Mouse (Mus musculus): ENCODE data around the gene 1700022I11Rik.
"Not testable (repeated sequence)": the region's sequence is repeated elsewhere in the genome, so short reads cannot be mapped to it uniquely, and the experiment has no call there.

1700022I11Rik gene

DNA sequence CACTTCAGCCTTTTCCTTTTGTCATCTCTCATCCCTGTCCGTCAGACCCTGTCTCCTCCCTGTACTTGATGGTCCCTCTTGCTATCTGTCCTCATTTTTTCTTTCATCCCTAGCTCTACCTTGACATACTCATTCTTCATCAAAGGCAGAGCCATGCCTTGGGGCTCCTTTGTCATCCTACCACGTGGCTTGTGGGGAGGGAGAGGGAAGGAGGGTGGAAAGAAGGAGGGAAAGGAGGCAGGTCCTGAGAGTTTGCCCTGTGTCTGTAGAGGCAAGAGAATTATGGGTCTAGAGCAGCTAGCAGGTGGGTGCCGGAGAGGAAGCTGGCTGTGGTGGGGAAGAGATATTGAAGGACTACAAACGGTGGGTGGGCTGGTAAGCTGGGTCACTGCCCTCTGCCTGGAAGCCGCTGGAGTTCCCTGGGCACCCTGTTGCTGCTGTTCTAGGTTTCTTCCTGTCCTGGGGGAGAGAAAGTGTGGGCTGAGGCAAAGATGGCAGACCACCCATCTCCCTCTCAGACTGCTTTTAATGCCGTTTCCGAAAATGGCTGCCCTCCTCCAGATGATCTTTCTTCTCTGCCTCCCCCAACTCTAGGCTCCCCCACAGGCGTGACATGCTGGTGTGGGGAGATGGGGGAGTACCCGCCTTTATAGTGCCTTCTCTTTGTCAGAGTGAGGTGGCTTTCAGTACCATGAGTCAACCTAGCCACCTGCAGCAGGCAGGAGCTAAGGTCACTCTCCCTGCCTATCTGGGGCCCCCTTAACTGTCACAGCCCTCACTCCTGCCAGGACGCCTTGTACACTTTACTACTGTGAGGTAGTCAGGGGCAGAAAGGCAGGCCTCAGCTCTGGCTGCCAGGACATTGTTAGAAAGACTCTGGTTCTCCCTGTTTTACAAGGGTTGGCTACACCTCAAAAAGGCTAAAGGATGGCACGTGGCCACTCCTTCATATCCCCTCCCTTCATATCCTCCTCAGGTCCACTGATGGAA, 17.9 kb upstream of the 1700022I11Rik start:
- DNase-seq (ENCODE audit: low spot score) = no peak

DNA sequence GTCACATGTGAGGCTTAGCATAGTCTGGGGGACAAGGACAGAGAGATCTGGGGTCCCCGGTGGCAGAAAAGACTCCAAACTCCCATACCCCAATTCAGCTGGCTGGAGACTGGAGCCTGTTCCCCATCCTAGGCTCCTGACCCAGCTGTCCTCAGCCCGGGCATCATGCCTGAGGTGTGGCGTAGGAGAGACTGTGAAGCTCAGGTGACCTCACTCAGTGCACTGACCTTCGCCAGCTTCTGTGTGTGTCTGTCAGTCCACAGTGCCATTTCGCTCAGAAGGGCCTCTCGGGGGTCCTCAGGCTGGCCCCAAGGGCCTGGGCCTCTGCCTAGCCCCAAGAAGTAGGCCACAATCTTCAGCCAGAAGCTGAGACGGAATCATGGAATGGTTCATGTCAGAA, 16.8 kb upstream of the 1700022I11Rik start:
- no peak for DNase-seq (ENCODE audit: low spot score)

DNA sequence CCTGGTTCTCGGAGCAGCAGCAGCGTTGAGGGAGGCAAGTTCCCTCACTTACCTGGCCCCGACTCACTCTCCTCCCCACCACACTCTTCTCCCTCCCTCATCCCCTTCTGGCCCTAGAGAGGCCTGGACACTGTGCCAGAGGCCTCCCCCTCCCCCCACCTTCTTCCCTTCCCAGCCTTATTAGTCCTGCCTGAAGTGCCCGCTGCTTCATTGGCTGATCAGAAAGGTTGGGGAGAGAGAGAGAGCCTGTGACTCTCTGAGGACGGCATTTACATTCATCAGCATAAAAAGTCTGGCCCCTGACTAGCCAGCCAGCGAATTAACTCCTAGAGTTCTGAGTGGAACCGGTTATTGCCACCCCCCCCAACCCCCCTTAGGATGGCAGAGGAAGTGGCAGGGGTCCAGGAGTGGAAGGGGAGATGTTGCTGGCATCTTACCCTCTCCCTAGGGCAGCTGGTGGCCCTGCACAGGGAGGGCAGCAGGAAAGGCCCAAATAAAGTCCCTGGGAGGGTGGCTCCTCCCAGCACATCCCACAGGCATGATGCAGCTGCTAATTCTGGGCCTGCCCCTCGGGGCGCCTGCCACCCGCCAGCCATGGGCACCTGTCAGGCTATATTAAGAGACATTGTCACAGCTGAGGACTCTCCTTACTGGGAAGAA, 15.8 kb upstream of the 1700022I11Rik start:
- DNase-seq (ENCODE audit: low spot score) = no peak

DNA sequence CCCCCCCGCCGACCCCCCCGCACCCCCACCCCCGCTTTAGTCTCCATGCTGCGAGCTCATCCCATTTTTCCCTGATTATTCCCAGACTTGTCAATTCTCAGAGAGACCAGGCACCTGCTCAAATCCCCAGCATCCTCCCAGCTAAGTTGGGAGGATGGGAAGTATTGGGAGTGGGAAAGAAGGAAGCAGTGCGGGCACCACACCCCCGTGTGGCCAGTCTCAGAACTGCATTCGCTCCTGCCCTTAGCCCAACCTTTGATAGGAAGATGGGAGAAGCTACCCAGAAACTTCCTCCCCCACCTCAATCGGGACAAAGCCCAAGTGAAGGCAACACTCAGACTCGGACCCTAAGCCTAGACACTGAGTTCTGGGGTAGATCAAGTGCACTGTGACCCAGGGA, 15.1 kb upstream of the 1700022I11Rik start:
- peak; percentile 64 for DNase-seq (ENCODE audit: low spot score)

DNA sequence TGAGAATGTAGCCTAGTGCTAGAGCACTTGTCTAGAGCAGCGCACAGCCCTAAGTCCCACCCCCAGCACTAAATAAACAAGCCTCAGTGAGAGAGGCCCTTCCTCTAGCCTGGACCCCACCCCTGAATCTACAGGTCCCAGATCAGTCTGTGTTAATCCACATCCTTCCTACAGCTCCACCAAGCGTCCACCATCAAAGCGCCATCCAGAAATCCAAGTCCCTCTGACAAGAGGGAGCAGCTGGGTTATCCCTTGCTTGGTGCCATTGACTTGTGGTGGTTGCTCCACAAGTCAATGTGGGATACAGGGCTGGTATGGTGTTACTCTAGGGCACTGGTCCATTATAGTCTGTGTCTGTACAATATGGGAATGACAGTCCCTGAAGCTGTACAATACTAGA, 14.2 kb upstream of the 1700022I11Rik start:
- DNase-seq (ENCODE audit: low spot score) = no peak

DNA sequence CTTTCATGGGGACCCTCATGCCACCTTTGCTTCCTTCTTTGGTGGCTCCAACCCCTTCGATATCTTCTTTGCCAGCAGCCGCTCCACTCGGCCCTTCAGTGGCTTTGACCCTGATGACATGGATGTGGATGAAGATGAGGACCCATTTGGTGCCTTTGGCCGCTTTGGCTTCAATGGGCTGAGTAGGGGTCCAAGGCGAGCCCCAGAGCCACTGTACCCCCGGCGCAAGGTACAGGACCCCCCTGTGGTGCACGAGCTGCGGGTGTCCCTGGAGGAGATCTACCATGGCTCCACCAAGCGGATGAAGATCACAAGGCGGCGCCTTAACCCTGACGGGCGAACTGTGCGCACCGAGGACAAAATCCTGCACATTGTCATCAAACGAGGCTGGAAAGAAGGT, 12.8 kb upstream of the 1700022I11Rik start:
- no peak for DNase-seq (ENCODE audit: low spot score)

DNA sequence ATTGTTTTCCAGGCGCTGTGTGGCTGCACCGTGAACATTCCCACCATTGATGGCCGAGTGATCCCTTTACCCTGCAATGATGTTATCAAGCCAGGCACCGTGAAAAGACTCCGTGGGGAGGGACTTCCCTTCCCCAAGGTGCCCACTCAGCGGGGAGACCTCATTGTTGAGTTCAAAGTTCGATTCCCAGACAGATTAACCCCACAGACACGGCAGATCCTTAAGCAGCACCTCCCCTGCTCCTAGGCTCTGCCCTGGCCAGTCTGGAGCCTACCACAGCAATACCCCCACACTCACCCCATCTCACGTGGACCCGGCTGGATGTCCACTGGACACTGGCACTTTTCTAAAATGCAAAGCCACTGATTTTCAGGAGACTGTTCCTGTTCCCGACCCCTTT, 12.1 kb upstream of the 1700022I11Rik start:
- DNase-seq (ENCODE audit: low spot score) = no peak

DNA sequence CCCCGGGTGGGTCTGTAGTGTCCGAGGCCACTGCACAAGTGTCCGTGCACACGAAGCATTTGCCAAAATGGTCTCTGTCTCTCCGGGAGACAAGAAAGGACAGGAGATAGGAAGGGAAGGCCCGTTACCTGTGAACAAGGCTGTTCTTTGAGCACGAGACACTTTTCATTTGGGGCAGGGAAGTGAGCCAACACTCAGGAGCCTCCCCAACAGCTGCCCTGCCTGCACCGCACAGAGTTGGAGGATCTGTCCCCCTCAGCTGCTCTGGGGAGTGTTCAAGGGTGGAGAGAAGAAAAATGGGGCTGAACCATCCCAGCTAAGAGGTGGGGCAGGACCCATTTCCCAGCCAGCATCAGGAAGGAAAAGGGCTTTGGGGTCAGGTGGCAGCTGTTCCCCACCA, 11.4 kb upstream of the 1700022I11Rik start:
- DNase-seq (ENCODE audit: low spot score) = no peak

DNA sequence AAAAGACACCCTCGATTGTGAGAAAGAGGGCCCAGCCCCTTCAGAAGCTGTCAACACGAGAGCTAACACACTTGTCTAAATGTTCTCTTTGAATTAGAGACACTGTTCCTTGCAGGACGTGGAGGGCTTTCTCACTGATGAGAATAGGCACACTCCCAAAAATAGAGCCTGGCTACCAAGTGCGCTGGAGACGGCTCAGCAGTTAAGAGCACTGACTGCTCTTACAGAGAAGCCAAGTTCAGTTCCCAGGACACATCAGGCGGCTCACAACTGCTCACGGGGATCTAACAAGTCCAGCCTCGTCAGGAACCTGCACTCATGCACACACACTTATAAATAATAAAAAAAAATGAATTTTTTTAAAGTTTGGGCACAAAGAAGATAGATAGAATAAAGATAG, 10.5 kb upstream of the 1700022I11Rik start:
- no peak for DNase-seq (ENCODE audit: low spot score)

DNA sequence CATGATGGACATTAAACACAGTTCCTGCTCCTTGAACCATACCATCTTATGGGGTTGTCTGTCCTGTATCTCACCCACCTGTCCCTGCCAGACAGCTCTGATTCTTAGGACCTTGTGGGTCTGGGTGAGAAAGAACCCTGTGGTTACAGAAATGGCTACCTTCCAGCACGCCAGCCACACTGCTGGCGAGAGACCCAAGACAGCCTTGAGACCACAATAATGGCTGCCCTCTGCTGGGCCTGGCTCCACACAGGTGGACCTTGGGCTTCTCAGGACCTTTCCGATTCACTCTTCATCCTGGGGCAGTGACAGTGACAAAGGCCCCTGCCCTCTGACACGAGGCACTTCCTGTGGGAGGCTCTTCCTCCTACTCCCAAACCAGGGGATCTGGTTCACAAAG, 10.0 kb upstream of the 1700022I11Rik start:
- no peak for DNase-seq (ENCODE audit: low spot score)

DNA sequence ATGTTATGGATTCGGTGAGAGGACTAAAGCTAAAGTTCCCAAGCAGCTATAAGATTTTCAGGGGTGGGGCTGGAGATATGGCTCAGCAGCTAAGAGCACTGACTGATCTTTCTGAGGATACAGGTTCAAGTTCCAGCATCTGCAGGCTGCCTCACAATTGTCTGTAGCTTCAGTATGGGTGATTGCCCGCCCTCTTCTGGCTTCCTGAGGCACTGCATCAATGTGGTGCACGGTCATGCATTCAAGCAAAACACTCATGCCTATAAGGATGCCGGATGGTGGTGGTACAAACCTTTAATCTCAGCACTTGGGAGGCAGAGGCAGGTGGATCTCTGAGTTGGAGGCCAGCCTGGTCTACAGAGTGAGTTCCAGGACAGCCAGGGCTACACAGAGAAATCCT, 7.8 kb upstream of the 1700022I11Rik start:
- peak; percentile 48 for DNase-seq (ENCODE audit: low spot score)

DNA sequence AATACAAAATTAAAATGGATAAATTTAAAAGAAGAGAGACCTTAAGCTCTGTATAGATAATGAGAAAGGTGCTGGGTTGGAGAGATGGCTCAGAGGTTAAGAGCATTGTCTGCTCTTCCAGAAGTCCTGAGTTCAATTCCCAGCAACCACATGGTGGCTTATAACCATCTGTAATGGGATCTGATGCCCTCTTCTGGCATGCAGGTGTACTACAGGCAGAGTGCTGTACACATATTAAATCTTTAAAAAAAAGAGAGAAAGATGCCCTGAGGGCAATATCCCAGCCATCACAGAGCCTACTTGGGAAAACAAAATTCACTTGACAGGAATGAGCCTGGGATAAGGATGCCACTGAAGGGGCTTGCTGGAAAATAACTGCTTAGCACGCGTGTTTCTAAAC, 5.9 kb upstream of the 1700022I11Rik start:
- no peak for DNase-seq (ENCODE audit: low spot score)

DNA sequence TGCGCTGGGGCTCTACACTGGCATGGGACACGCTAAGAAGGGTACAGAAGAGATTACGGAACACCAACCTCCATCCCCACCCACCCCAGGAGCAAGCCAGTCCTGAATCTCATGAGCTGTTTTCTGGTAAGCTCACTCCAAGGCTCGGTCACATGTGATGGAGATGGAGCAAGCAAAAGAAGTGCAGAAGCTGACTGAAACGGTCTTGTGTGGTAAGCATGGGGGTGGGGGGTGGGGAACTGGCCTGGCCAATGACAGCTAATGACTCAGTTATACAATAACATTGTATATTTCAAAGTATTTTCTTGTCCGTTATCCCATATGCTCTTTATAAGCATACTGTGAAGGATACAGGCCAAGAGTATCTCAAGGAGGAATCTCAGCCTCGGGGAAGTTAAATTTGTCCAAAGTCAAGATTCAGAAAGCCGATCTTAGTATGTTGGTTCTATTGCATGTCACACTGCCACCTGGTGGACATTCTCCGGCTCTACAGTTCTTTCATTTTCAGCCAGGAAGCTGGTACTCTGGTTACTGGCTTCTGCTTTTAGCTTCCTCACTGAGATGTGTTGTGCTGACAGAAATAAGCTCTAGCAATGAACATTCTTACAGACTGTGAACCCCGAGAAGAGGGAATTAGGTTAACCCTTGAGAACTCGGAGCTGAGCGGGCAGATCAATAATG, 4.2 kb upstream of the 1700022I11Rik start:
- DNase-seq (ENCODE audit: low spot score) = no peak

DNA sequence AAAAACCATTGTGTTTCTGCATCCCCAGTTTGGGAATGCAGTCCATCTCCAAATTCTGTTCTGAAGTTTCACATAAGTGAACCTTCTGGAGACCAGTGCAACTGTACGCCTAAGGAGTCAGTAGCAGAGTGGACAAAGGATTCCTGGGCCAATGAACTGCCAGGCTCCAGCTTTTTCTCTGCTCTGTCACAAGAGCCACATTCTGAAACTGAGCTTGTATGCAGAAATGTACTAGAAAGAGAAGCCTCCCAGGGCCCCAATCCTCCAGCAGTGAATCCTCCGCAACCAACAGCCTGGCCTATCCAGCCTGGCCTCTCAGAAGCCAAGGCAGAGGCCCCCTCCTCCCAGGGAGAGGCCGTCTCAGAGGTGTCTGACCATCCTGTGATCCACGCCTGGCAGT, 3.5 kb downstream of the 1700022I11Rik start:
- no peak for DNase-seq (ENCODE audit: low spot score)

DNA sequence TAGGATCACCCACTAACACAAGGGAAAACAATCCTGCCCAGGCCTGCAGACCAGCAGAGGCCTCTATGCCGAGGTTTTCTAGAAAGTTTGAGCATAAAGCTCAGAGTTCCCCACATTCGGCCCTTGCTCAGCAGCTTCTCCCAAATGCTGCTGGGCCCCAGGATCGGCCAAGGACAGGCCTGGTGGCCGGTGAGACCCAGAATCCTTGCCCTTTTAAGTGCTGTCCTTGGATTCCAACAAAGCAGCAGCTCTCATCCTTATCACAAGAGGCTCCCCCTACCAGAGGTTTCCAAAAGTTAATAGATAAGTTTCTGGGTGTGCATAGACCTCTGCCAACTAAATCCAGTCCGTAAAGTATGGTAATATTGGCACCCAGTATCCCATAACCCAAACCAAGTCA, 4.5 kb downstream of the 1700022I11Rik start:
- no peak for DNase-seq (ENCODE audit: low spot score)

DNA sequence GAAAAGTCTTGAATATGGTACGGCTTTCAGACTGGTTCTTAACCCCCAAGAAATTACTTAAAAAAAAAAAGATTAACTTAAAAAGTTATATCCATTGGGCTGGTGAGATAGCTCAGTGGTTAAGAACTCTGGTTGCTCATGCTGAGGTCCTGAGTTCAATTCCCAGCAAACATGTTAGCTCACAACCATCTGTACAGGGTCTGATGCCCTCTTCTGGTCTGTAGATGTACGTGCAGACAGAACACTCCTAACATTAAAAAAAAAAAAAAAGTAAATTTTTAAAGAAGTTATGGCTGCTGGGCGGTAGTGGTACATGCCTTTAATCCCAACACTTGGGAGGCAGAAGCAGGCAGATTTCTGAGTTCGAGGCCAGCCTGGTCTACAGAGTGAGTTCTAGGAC, 8.7 kb downstream of the 1700022I11Rik start:
- DNase-seq (ENCODE audit: low spot score) = no peak

DNA sequence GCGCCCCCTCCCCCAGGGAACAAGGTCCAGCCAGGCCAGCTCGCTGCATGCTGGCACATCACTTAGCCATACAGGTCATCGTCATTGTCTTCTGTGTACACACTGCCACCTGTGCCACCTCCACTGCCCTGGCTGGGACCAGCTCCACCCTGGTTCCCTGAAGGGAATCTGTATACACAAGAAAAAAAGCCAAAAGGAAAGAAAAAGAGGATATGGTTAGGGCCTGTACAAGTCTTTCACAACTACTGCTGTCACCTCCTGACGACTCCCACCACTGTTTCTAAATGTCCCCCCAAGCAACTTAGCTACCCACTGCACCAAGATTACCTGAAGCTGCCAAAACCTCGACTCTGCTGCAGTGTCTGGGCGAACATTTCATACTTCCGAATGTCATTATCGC, 11.1 kb downstream of the 1700022I11Rik start:
- not testable (repeated sequence) for DNase-seq (ENCODE audit: low spot score)

DNA sequence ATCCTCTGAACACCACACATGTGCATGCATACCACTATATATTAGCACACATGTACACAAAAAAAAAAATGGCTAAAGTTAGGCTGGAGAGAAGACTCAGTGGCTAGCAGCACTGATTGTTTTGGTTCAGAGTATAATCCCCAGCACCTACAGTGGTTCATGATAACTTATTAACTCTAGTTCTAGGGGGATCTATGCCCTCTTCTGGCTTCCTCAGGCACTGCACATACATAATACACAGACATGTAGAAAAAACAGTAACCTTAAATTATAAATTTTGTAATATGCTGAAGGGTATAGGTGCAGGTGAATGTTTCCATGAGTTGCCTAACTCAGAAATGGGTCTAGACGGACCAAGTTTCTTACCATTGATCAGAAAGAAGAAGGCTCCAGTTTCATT, 18.9 kb downstream of the 1700022I11Rik start:
- DNase-seq (ENCODE audit: low spot score) = no peak

DNA sequence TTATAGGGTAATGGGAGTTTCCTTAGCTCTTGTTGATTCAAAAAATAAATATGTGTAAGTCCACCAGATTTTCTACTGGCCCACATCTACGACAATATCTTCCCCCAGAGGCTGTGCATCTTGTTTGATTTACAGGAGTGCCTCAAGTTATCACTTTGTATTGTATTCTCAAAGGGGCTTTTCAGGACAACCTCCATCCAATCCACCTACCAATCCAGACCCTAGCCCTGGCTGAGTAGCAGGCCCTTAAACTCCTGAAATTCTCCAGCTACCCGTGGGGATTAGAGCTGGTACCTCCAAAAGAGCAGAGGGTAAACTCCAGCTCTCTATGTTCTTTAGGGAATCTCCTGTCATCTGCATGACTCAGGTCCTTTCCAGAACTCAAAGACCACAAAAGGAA, 28.6 kb downstream of the 1700022I11Rik start:
- no peak for DNase-seq (ENCODE audit: low spot score)

DNA sequence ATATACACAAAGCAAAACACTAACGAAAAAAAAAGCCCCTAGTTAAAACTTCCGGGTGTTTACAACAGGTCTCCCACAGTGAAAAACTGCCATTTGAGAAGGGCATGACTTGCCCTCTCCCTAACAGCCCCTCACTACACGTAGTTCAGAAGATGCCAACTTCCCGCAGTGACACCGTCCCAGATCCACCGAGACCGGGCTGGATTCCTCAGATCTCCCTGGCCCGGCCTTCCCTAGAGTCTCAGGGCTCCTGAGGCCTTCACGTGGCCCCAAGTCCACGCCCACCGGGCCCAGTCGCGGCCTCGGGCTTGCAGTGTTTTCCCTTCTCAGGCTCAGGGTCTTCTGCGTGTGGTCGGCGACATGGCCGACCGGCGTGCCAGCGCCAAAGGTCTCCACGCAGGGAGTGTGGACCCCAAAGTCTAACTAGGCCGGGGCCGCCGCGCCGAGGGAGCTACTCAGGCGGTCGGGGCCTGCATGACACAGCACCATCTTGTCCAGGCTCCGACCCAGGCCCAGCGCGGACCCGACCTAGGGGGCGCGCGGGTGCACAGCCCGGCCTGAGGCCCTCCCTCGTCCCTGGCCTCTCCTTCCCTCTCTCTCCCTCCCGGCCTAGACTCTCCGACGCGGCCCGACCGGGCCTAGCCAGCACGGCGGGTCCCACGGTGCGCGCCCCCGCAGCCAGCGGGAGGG, 30.2 kb downstream of the 1700022I11Rik start:
- DNase-seq (ENCODE audit: low spot score) = peak; percentile 80

DNA sequence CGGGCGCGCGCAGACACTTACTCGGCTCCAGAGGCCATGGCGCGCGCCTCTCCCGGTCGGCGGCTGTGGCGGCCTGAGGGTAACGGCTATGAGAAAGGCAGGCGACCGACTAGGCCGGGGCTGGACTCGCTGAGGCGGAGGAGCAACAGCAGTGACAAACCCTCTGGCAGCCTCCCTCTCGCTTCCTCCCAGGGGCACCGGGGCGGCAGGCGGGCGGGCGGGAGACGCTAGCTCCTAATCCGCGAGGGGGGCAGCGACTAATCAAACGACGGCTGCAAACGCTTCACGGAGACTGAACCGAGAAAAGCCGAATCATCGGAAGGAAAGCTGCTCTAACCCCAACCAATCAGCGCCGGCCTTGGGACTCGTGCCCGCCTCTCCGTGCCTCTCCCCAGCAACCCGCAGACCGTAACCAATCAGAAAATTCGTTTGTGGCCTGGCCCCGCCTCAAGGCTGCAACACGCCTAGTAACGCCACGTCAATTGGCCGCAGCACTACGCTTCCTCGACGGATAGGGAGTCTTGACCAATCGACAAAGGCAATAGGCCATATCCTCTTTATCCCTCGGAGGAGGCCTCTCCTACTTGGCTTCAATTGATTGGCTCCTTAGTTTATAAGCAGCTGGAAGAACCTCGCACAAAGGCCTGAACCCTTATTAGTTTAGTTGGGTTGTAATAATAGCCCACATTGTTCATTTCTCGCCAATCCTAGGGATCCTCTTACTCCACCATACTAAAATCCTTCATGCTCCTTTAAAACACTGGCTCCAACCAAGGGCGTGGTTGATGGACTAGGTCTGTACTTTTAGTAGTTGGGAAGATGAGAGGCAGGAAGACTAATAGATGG, 31.0 kb downstream of the 1700022I11Rik start, which contains the start of gene Vcp:
Gene Vcp, minus strand, starts transcription at position 367 of the 846 bp plus-strand sequence.
- DNase-seq (ENCODE audit: low spot score) = peak; percentile 98
